In genomic region chr12:113144001-113144756, GRCm38 (mm10) we compare ENCODE assay signal across 9 mouse cellular contexts. TPM values are rescaled to one million over a fixed set of nuclear protein-coding genes. Genes with fewer than 3 reads are reported as not detected.
A peak's percentile ranks its signal among the peaks of the same experiment; 100 is the strongest.
DNase-seq lines count a peak whose midpoint lies in the region; ATAC-seq lines count a peak whose summit lies in the region.
"Had no signal": no experiment of that assay in that cellular context is flagged by ENCODE, and none has a peak within 500 bp of the region (broad histone marks: within the 10 kb centered on the region; RNA-seq: fewer than 3 reads in every experiment).

No protein-coding gene starts in this region.

- no peak for ATAC-seq in heart, embryonic 12.5 days (ENCODE audit: insufficient number of reproducible peaks, low FRiP score)

- peaks cover 31% of the 10 kb centered on the region for H3K36me3 ChIP-seq in heart, embryonic 12.5 days
- H3K36me3 ChIP-seq: limb, embryonic 13.5 days had no signal

- peak overlapping the region; percentile 9; the same call in 1 of the 2 replicates for H3K4me3 ChIP-seq in heart, embryonic 12.5 days
- H3K4me3 ChIP-seq: limb, embryonic 13.5 days had no signal

- DNase-seq in gastrocnemius, postnatal 14 days = peak; percentile 41
- DNase-seq in gastrocnemius, postnatal 4 days (ENCODE audit: low spot score in 2 of 2) = no peak
- DNase-seq in A20 (ENCODE audit: low read depth, low spot score) = peak; percentile 56
- peak; percentile 67 for DNase-seq in adrenal gland, postnatal 10 days
- peak; percentile 76 for DNase-seq in lung, postnatal 36 days
- DNase-seq in right cerebral cortex, postnatal 25 days = no peak
- DNase-seq in right cerebral cortex, postnatal 14 days = no peak

- intact Hi-C loops in gastrocnemius, postnatal 14 days (cut with DNase I; ENCODE audit: low total_unique reads) = no loop called here

- H3K9ac ChIP-seq in heart, embryonic 12.5 days = peak overlapping the region; percentile 94
- H3K9ac ChIP-seq: limb, embryonic 13.5 days had no signal

- 74% methylated on average over 20 of the region's 20 CpGs for WGBS in heart, embryonic 12.5 days

- H3K27ac ChIP-seq in heart, embryonic 12.5 days (ENCODE audit: poor library complexity, severe bottlenecking) = peak overlapping the region; percentile 97
- H3K27ac ChIP-seq: limb, embryonic 13.5 days had no signal

- H3K4me1 ChIP-seq in heart, embryonic 12.5 days (replicated peaks) = peaks cover 76% of the 10 kb centered on the region

- peak overlapping the region; percentile 83 for H3K4me2 ChIP-seq in heart, embryonic 12.5 days
- H3K4me2 ChIP-seq: limb, embryonic 13.5 days had no signal

- no peaks in the 10 kb centered on the region for H3K27me3 ChIP-seq in heart, embryonic 12.5 days (replicated peaks)

- no peaks in the 10 kb centered on the region for H3K9me3 ChIP-seq in heart, embryonic 12.5 days (replicated peaks)
- H3K9me3 ChIP-seq: limb, embryonic 13.5 days had no signal

RNA-seq across cellular contexts. Expression of gene Crip1, which starts 1.9 kb away (rescaled TPM):
- 100 to 1,000 TPM; 115 to 139 TPM for total RNA-seq in gastrocnemius, postnatal 14 days (2021)
- 100 to 1,000 TPM; 331 to 336 TPM for total RNA-seq in gastrocnemius, postnatal 4 days (2021)
- 100 to 1,000 TPM; 151 to 176 TPM for total RNA-seq in adrenal gland, postnatal 10 days (2021)
- polyA plus RNA-seq in heart, embryonic 12.5 days (2016; fragmentation: Nextera tagmentation; extraction: Ambion mirVana) = 464 and 485 TPM in 2 replicates

RNA-seq across cellular contexts. Expression of gene Crip2, which starts 4.1 kb away (rescaled TPM):
- 10 to 100 TPM; 82.5 to 84.7 TPM for total RNA-seq in gastrocnemius, postnatal 14 days (2021)
- total RNA-seq in gastrocnemius, postnatal 4 days (2021) = 100 to 1,000 TPM; 141 to 153 TPM
- 100 to 1,000 TPM; 184 to 199 TPM for total RNA-seq in adrenal gland, postnatal 10 days (2021)
- polyA plus RNA-seq in heart, embryonic 12.5 days (2016; fragmentation: Nextera tagmentation; extraction: Ambion mirVana) = 1,186 and 1,223 TPM in 2 replicates

RNA-seq across cellular contexts. Expression of gene Tedc1, which starts 12.0 kb away (rescaled TPM):
- 1 to 10 TPM in 1 of 2 experiments, under 1 TPM in 1; 0.69 to 1.6 TPM for total RNA-seq in gastrocnemius, postnatal 14 days (2021)
- 1 to 10 TPM; 6.4 TPM for total RNA-seq in gastrocnemius, postnatal 4 days (2021)
- total RNA-seq in adrenal gland, postnatal 10 days (2021) = 1 to 10 TPM; 3.1 to 5.4 TPM
- 24.5 and 26.9 TPM in 2 replicates for polyA plus RNA-seq in heart, embryonic 12.5 days (2016; fragmentation: Nextera tagmentation; extraction: Ambion mirVana)

RNA-seq across cellular contexts. Expression of gene Tmem121, which starts 41.6 kb away (rescaled TPM):
- under 1 TPM; 0.33 to 0.47 TPM for total RNA-seq in gastrocnemius, postnatal 14 days (2021)
- 1 to 10 TPM; 2.5 to 3.4 TPM for total RNA-seq in gastrocnemius, postnatal 4 days (2021)
- 1 to 10 TPM; 3.0 to 3.1 TPM for total RNA-seq in adrenal gland, postnatal 10 days (2021)
- 2.0 and 2.1 TPM in 2 replicates for polyA plus RNA-seq in heart, embryonic 12.5 days (2016; fragmentation: Nextera tagmentation; extraction: Ambion mirVana)

RNA-seq across cellular contexts. Expression of gene Mta1, which starts 46.1 kb away (rescaled TPM):
- total RNA-seq in gastrocnemius, postnatal 14 days (2021) = 10 to 100 TPM; 34.6 to 35.4 TPM
- 10 to 100 TPM; 68.8 to 71.8 TPM for total RNA-seq in gastrocnemius, postnatal 4 days (2021)
- total RNA-seq in adrenal gland, postnatal 10 days (2021) = 10 to 100 TPM; 78.1 to 85.9 TPM
- 11.3 and 11.4 TPM in 2 replicates for polyA plus RNA-seq in heart, embryonic 12.5 days (2016; fragmentation: Nextera tagmentation; extraction: Ambion mirVana)

Comparison
In these comparisons a context has a peak if more than half of its experiments do, and no peak if none do; other contexts are left out.
1. DNase-seq: peak in gastrocnemius, postnatal 14 days (single experiment), A20 (single experiment), adrenal gland, postnatal 10 days (single experiment) and lung, postnatal 36 days (single experiment); none in gastrocnemius, postnatal 4 days (0 of 2), right cerebral cortex, postnatal 25 days (single experiment) and right cerebral cortex, postnatal 14 days (single experiment).